Mouse (Mus musculus): ENCODE measurements at regions not wholly inside any gene's neighbourhood (a gene's known extent, or its start where the extent isn't known, plus 50 kb on each side); places are given as distances from the start of the nearest gene placed in this dataset.

- H3K27me3 ChIP-seq (ENCODE audit: control insufficient read depth, insufficient read depth, low read length): no peaks in the 10 kb centered on the region
- H3K36me3 ChIP-seq (ENCODE audit: control insufficient read depth, insufficient read depth, low read length): no peaks in the 10 kb centered on the region
- H3K4me3 ChIP-seq (ENCODE audit: control insufficient read depth, low read depth, low read length): no peak overlapping the region
- H3K27ac ChIP-seq (ENCODE audit: control insufficient read depth, insufficient read depth, low read depth, low read length): no peak overlapping the region
- no peaks in the 10 kb centered on the region for H3K4me1 ChIP-seq (ENCODE audit: control insufficient read depth, insufficient read depth, low read length)
- TF ChIP-seq POLR2A (IDR thresholded peaks at IDR 0.05; ENCODE audit: control insufficient read depth, low read depth, low read length): no peak
- no peak for TF ChIP-seq CTCF (IDR thresholded peaks at IDR 0.05; ENCODE audit: control insufficient read depth, insufficient read depth, insufficient replicate concordance, low read depth, low read length)
Observed at GRCm38 (mm10) chr7:145135971-145136370, 71.9 kb downstream of the 1810010D01Rik start.

GRCm38 (mm10) chr7:145132506-145132905 is 75.4 kb downstream of the 1810010D01Rik start:
- H3K27ac ChIP-seq (ENCODE audit: control insufficient read depth, insufficient read depth, low read depth, low read length): no peak overlapping the region
- no peak overlapping the region for H3K4me3 ChIP-seq (ENCODE audit: control insufficient read depth, low read depth, low read length)
- H3K4me1 ChIP-seq (ENCODE audit: control insufficient read depth, insufficient read depth, low read length): no peaks in the 10 kb centered on the region
- TF ChIP-seq CTCF (IDR thresholded peaks at IDR 0.05; ENCODE audit: control insufficient read depth, insufficient read depth, insufficient replicate concordance, low read depth, low read length) (no peak), POLR2A (IDR thresholded peaks at IDR 0.05; ENCODE audit: control insufficient read depth, low read depth, low read length) (no peak)
- no peaks in the 10 kb centered on the region for H3K36me3 ChIP-seq (ENCODE audit: control insufficient read depth, insufficient read depth, low read length)
- H3K27me3 ChIP-seq (ENCODE audit: control insufficient read depth, insufficient read depth, low read length): no peaks in the 10 kb centered on the region

GRCm38 (mm10) chr7:145131438-145132159 is 76.3 kb downstream of the 1810010D01Rik start:
- Histone ChIP-seq H3K4me1 (ENCODE audit: control insufficient read depth, insufficient read depth, low read length) (no peaks in the 10 kb centered on the region), H3K27ac (ENCODE audit: control insufficient read depth, insufficient read depth, low read depth, low read length) (no peak overlapping the region), H3K27me3 (ENCODE audit: control insufficient read depth, insufficient read depth, low read length) (no peaks in the 10 kb centered on the region), H3K36me3 (ENCODE audit: control insufficient read depth, insufficient read depth, low read length) (no peaks in the 10 kb centered on the region), H3K4me3 (ENCODE audit: control insufficient read depth, low read depth, low read length) (no peak overlapping the region)
- 0 out of 2 replicates have a peak, but pooled peaks have one; percentile 28 for TF ChIP-seq CTCF (IDR thresholded peaks at IDR 0.05; ENCODE audit: control insufficient read depth, insufficient read depth, insufficient replicate concordance, low read depth, low read length)
- TF ChIP-seq POLR2A (IDR thresholded peaks at IDR 0.05; ENCODE audit: control insufficient read depth, low read depth, low read length): no peak

- Histone ChIP-seq H3K27ac (ENCODE audit: control insufficient read depth, insufficient read depth, low read depth, low read length) (no peak overlapping the region), H3K4me3 (ENCODE audit: control insufficient read depth, low read depth, low read length) (no peak overlapping the region), H3K4me1 (ENCODE audit: control insufficient read depth, insufficient read depth, low read length) (no peaks in the 10 kb centered on the region), H3K27me3 (ENCODE audit: control insufficient read depth, insufficient read depth, low read length) (no peaks in the 10 kb centered on the region), H3K36me3 (ENCODE audit: control insufficient read depth, insufficient read depth, low read length) (no peaks in the 10 kb centered on the region)
- TF ChIP-seq CTCF (IDR thresholded peaks at IDR 0.05; ENCODE audit: control insufficient read depth, insufficient read depth, insufficient replicate concordance, low read depth, low read length) (no peak), POLR2A (IDR thresholded peaks at IDR 0.05; ENCODE audit: control insufficient read depth, low read depth, low read length) (no peak)
Observed at GRCm38 (mm10) chr7:145129971-145130370, 77.9 kb downstream of the 1810010D01Rik start.

GRCm38 (mm10) chr7:145127661-145128060 is 80.3 kb downstream of the 1810010D01Rik start:
- H3K27me3 ChIP-seq (ENCODE audit: control insufficient read depth, insufficient read depth, low read length): no peaks in the 10 kb centered on the region
- no peak overlapping the region for H3K27ac ChIP-seq (ENCODE audit: control insufficient read depth, insufficient read depth, low read depth, low read length)
- TF ChIP-seq POLR2A (IDR thresholded peaks at IDR 0.05; ENCODE audit: control insufficient read depth, low read depth, low read length) (no peak), CTCF (IDR thresholded peaks at IDR 0.05; ENCODE audit: control insufficient read depth, insufficient read depth, insufficient replicate concordance, low read depth, low read length) (no peak)
- H3K36me3 ChIP-seq (ENCODE audit: control insufficient read depth, insufficient read depth, low read length): no peaks in the 10 kb centered on the region
- H3K4me1 ChIP-seq (ENCODE audit: control insufficient read depth, insufficient read depth, low read length): no peaks in the 10 kb centered on the region
- no peak overlapping the region for H3K4me3 ChIP-seq (ENCODE audit: control insufficient read depth, low read depth, low read length)

- no peaks in the 10 kb centered on the region for H3K4me1 ChIP-seq (ENCODE audit: control insufficient read depth, insufficient read depth, low read length)
- TF ChIP-seq POLR2A (IDR thresholded peaks at IDR 0.05; ENCODE audit: control insufficient read depth, low read depth, low read length): no peak
- no peak for TF ChIP-seq CTCF (IDR thresholded peaks at IDR 0.05; ENCODE audit: control insufficient read depth, insufficient read depth, insufficient replicate concordance, low read depth, low read length)
Observed at GRCm38 (mm10) chr7:145127180-145127579, 80.7 kb downstream of the 1810010D01Rik start.

GRCm38 (mm10) chr7:145123996-145124601 is 83.8 kb downstream of the 1810010D01Rik start:
- H3K4me1 ChIP-seq (ENCODE audit: control insufficient read depth, insufficient read depth, low read length): no peaks in the 10 kb centered on the region
- no peak overlapping the region for H3K27ac ChIP-seq (ENCODE audit: control insufficient read depth, insufficient read depth, low read depth, low read length)
- TF ChIP-seq POLR2A (IDR thresholded peaks at IDR 0.05; ENCODE audit: control insufficient read depth, low read depth, low read length): no peak
- TF ChIP-seq CTCF (IDR thresholded peaks at IDR 0.05; ENCODE audit: control insufficient read depth, insufficient read depth, insufficient replicate concordance, low read depth, low read length): no peak
- H3K27me3 ChIP-seq (ENCODE audit: control insufficient read depth, insufficient read depth, low read length): no peaks in the 10 kb centered on the region
- no peak overlapping the region for H3K4me3 ChIP-seq (ENCODE audit: control insufficient read depth, low read depth, low read length)
- H3K36me3 ChIP-seq (ENCODE audit: control insufficient read depth, insufficient read depth, low read length): no peaks in the 10 kb centered on the region

More at GRCm38 (mm10) chr7:145127180-145127579, 80.7 kb downstream of the 1810010D01Rik start:
- H3K36me3 ChIP-seq (ENCODE audit: control insufficient read depth, insufficient read depth, low read length): no peaks in the 10 kb centered on the region
- H3K27ac ChIP-seq (ENCODE audit: control insufficient read depth, insufficient read depth, low read depth, low read length): no peak overlapping the region
- H3K27me3 ChIP-seq (ENCODE audit: control insufficient read depth, insufficient read depth, low read length): no peaks in the 10 kb centered on the region
- no peak overlapping the region for H3K4me3 ChIP-seq (ENCODE audit: control insufficient read depth, low read depth, low read length)

Measured in testis, adult 2 months (tissue).